Mouse (Mus musculus) forebrain, embryonic 11.5 days (tissue): Measurements from ENCODE around the gene Klf5. TPM values are rescaled to one million over a fixed set of nuclear protein-coding genes. Genes with fewer than 3 reads are reported as not detected.

Source experiments
- ATAC-seq: fragments of 200-750 bp; cut with Nextera tagmentation; replicated peaks from 2 replicates; pipeline ENCODE4 v1.8.0; 2017; ENCODE audit warnings: moderate TSS enrichment; ENCODE audit not compliant: low FRiP score
- DNase-seq: peaks from one replicate; pipeline ENCODE4 v3.0.0-alpha.2; 2017; ENCODE audit warnings: low spot score
- H3K27ac ChIP-seq: fragments of 300-500 bp; sonication (generic); 2 replicates; pipeline ENCODE4 v1.5.1; 2014; ENCODE audit warnings: low read depth, low read length
- H3K27me3 ChIP-seq: fragments of 300-500 bp; sonication (generic); 2 replicates; pipeline ENCODE4 v1.6.1; 2014; ENCODE audit warnings: mild to moderate bottlenecking, low read length, mixed read lengths; ENCODE audit not compliant: control insufficient read depth, insufficient read depth
- H3K36me3 ChIP-seq: fragments of 300-500 bp; sonication (generic); 2 replicates; pipeline ENCODE4 v1.6.1; 2014; ENCODE audit warnings: mild to moderate bottlenecking, low read length, moderate library complexity, mixed read lengths; ENCODE audit not compliant: control insufficient read depth, insufficient read depth
- H3K4me1 ChIP-seq: fragments of 300-500 bp; sonication (generic); replicated peaks from 2 replicates; pipeline ENCODE4 v1.6.1; 2014; ENCODE audit warnings: low read length, mixed read lengths; ENCODE audit not compliant: control insufficient read depth, insufficient read depth
- H3K4me2 ChIP-seq: fragments of 300-500 bp; sonication (generic); 2 replicates; pipeline ENCODE4 v1.6.1; 2014; ENCODE audit warnings: low read depth, mild to moderate bottlenecking, low read length, moderate library complexity, mixed read lengths; ENCODE audit not compliant: severe bottlenecking
- H3K4me3 ChIP-seq: fragments of 300-500 bp; sonication (generic); 2 replicates; pipeline ENCODE4 v1.5.1; 2014; ENCODE audit warnings: low read depth, low read length
- H3K9ac ChIP-seq: fragments of 300-500 bp; sonication (generic); 2 replicates; pipeline ENCODE4 v1.6.1; 2014; ENCODE audit warnings: low read length
- H3K9me3 ChIP-seq: fragments of 300-500 bp; sonication (generic); 2 replicates; pipeline ENCODE4 v1.6.1; 2016; ENCODE audit warnings: low read length, mixed read lengths; ENCODE audit not compliant: control insufficient read depth
- WGBS: fragments of 180-500 bp; shearing (Covaris S2); extraction: QIAGEN DNeasy Blood & Tissue Kit; methylation state at CpG from one replicate; pipeline ENCODE4 v1.1.7; 2014; 5-methylcytosine and 5-hydroxymethylcytosine counted together
- polyA plus RNA-seq: library from polyadenylated mRNA; unstranded; fragments of >200 nt; fragmentation: Nextera tagmentation; extraction: Ambion mirVana; gene quantifications from 2 replicates; pipeline ENCODE4 v1.2.1, GENCODE M21; 2014

Gene Klf5
- polyA plus RNA-seq, 1 experiment from 2014 or later: 1.9 TPM

- no peaks in the 10 kb centered on the region for H3K9me3 ChIP-seq
- no peak overlapping the region for H3K9ac ChIP-seq
- no peak overlapping the region for H3K4me3 ChIP-seq
- no peaks in the 10 kb centered on the region for H3K36me3 ChIP-seq
- 64% methylated on average over 11 of the region's 11 CpGs for WGBS
- H3K27ac ChIP-seq: no peak overlapping the region
- H3K4me2 ChIP-seq: no peak overlapping the region
- H3K4me1 ChIP-seq: peaks cover 3% of the 10 kb centered on the region; the same call in 1 of the 2 replicates
- ATAC-seq: no peak
- H3K27me3 ChIP-seq: peaks cover 20% of the 10 kb centered on the region
- DNase-seq: no peak
Measured at GRCm38 (mm10) chr14:99301472-99301871, 3.0 kb downstream of the Klf5 start.

GRCm38 (mm10) chr14:99304387-99304786, 5.9 kb downstream of the Klf5 start:
- Histone ChIP-seq H3K27ac (no peak overlapping the region), H3K9ac (no peak overlapping the region), H3K4me3 (no peak overlapping the region), H3K4me2 (no peak overlapping the region), H3K27me3 (peaks cover 12% of the 10 kb centered on the region), H3K9me3 (no peaks in the 10 kb centered on the region), H3K36me3 (no peaks in the 10 kb centered on the region), H3K4me1 (peaks cover 3% of the 10 kb centered on the region; the same call in 1 of the 2 replicates)
- ATAC-seq: peak; percentile 49; the same call in 1 of the 2 replicates
- no peak for DNase-seq
- 30% methylated on average over 3 of the region's 3 CpGs for WGBS

GRCm38 (mm10) chr14:99304997-99305792, 6.7 kb downstream of the Klf5 start:
- 84% methylated on average over 12 of the region's 12 CpGs for WGBS
- H3K4me3 ChIP-seq: no peak overlapping the region
- no peak overlapping the region for H3K9ac ChIP-seq
- H3K27ac ChIP-seq: no peak overlapping the region
- H3K36me3 ChIP-seq: no peaks in the 10 kb centered on the region
- DNase-seq (no peak), ATAC-seq (no peak)
- H3K27me3 ChIP-seq: peaks cover 10% of the 10 kb centered on the region
- H3K9me3 ChIP-seq: no peaks in the 10 kb centered on the region
- H3K4me2 ChIP-seq: no peak overlapping the region
- no peaks in the 10 kb centered on the region; the same call in 1 of the 2 replicates for H3K4me1 ChIP-seq

GRCm38 (mm10) chr14:99306410-99306809, 7.9 kb downstream of the Klf5 start:
- 97% methylated on average over 7 of the region's 7 CpGs for WGBS
- no peak overlapping the region for H3K9ac ChIP-seq
- H3K4me1 ChIP-seq: no peaks in the 10 kb centered on the region; the same call in 1 of the 2 replicates
- no peaks in the 10 kb centered on the region for H3K36me3 ChIP-seq
- H3K4me3 ChIP-seq: no peak overlapping the region
- ATAC-seq (no peak), DNase-seq (no peak)
- peaks cover 4% of the 10 kb centered on the region for H3K27me3 ChIP-seq
- H3K4me2 ChIP-seq: no peak overlapping the region
- H3K27ac ChIP-seq: no peak overlapping the region
- no peaks in the 10 kb centered on the region for H3K9me3 ChIP-seq

GRCm38 (mm10) chr14:99309606-99310005, 11.1 kb downstream of the Klf5 start:
- Histone ChIP-seq H3K4me1 (no peaks in the 10 kb centered on the region), H3K4me3 (no peak overlapping the region), H3K9me3 (no peaks in the 10 kb centered on the region), H3K36me3 (no peaks in the 10 kb centered on the region), H3K27ac (no peak overlapping the region), H3K27me3 (no peaks in the 10 kb centered on the region), H3K9ac (no peak overlapping the region), H3K4me2 (no peak overlapping the region)
- DNase-seq (no peak), ATAC-seq (no peak)
- WGBS: 92% methylated on average over 9 of the region's 9 CpGs

GRCm38 (mm10) chr14:99310358-99310757, 11.9 kb downstream of the Klf5 start:
- ATAC-seq (no peak), DNase-seq (no peak)
- Histone ChIP-seq H3K4me3 (no peak overlapping the region), H3K9ac (no peak overlapping the region), H3K27ac (no peak overlapping the region), H3K9me3 (no peaks in the 10 kb centered on the region), H3K4me2 (no peak overlapping the region), H3K27me3 (no peaks in the 10 kb centered on the region), H3K4me1 (no peaks in the 10 kb centered on the region), H3K36me3 (no peaks in the 10 kb centered on the region)
- 82% methylated on average over 7 of the region's 7 CpGs for WGBS

- no peak overlapping the region for H3K27ac ChIP-seq
- H3K36me3 ChIP-seq: no peaks in the 10 kb centered on the region
- H3K9ac ChIP-seq: no peak overlapping the region
- no peak for ATAC-seq
- WGBS: 85% methylated on average over 24 of the region's 24 CpGs
- H3K4me3 ChIP-seq: no peak overlapping the region
- H3K27me3 ChIP-seq: no peaks in the 10 kb centered on the region
- H3K9me3 ChIP-seq: no peaks in the 10 kb centered on the region
- no peak overlapping the region for H3K4me2 ChIP-seq
- H3K4me1 ChIP-seq: no peaks in the 10 kb centered on the region
- no peak for DNase-seq
Measured at GRCm38 (mm10) chr14:99313062-99313461, 14.6 kb downstream of the Klf5 start.

GRCm38 (mm10) chr14:99316275-99316674, 17.8 kb downstream of the Klf5 start:
- Histone ChIP-seq H3K27me3 (no peaks in the 10 kb centered on the region), H3K4me3 (no peak overlapping the region), H3K4me1 (no peaks in the 10 kb centered on the region), H3K4me2 (no peak overlapping the region), H3K27ac (no peak overlapping the region), H3K9ac (no peak overlapping the region), H3K36me3 (no peaks in the 10 kb centered on the region), H3K9me3 (no peaks in the 10 kb centered on the region)
- ATAC-seq: no peak
- DNase-seq: no peak
- 94% methylated on average over 4 of the region's 4 CpGs for WGBS

GRCm38 (mm10) chr14:99320736-99321135, 22.2 kb downstream of the Klf5 start:
- H3K9me3 ChIP-seq: no peaks in the 10 kb centered on the region
- H3K4me1 ChIP-seq: no peaks in the 10 kb centered on the region
- no peak overlapping the region for H3K9ac ChIP-seq
- no peaks in the 10 kb centered on the region for H3K27me3 ChIP-seq
- H3K4me2 ChIP-seq: no peak overlapping the region
- no peak overlapping the region for H3K27ac ChIP-seq
- H3K4me3 ChIP-seq: no peak overlapping the region
- WGBS: 82% methylated on average over 5 of the region's 5 CpGs
- H3K36me3 ChIP-seq: no peaks in the 10 kb centered on the region
- DNase-seq (no peak), ATAC-seq (no peak)
